ENCODE assay signal across 8 mouse cellular contexts in the genomic region with DNA sequence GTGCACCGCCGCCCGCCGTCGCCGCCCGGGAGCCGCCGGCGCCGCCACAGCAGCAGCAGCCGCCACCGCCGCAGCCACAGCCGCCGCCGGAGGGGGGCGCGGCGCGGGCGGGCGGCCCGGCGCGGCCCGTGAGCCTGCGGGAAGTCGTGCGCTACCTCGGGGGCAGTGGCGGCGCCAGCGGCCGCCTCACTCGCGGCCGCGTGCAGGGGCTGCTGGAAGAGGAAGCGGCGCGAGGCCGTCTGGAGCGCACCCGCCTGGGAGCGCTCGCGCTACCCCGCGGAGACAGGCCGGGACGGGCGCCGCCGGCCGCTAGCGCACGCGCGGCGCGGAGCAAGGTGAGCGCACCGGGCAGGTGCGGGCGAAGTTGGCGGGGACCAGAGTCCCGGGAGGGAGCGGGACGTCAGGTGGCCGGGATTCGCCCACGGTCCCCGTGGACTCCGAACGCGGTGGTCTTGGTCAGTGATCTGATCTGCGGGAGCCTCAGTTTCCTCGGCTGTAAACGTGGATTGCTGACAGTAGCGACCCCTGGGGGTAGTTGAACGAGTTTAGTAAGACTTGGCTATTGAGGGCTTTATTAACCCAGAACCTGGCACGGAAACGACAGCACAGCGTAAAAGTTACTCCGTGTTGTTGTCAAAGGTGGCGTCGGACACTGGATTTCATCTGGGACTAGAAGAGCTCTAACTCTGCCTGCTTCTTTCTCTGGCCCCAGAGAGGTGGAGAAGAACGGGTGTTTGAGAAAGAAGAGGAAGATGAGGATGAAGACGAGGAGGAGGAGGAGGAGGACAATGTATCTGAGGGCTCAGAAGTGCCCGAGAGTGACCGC. TPM values are rescaled to one million over a fixed set of nuclear protein-coding genes. Genes with fewer than 3 reads are reported as not detected.
DNase-seq lines count a peak whose midpoint lies in the region; ATAC-seq lines count a peak whose summit lies in the region.

No protein-coding gene starts in this region.

- H3K27me3 ChIP-seq in embryonic facial prominence, embryonic 12.5 days = peaks cover 15% of the 10 kb centered on the region; the same call in 1 of the 2 replicates

- no peaks in the 10 kb centered on the region for H3K9me3 ChIP-seq in embryonic facial prominence, embryonic 12.5 days

- H3K79me2 ChIP-seq in macrophage (ENCODE audit: inconsistent target) = peaks cover 16% of the 10 kb centered on the region; the same call in 1 of the 2 replicates

- peak; percentile 51 for ATAC-seq in activated CD4-positive, CD25-positive, alpha-beta regulatory T cell, adult 4 months
- ATAC-seq in embryonic facial prominence, embryonic 12.5 days (ENCODE audit: insufficient number of reproducible peaks, insufficient read depth, low FRiP score, low TSS enrichment) = 0 out of 2 replicates have a peak, but pooled peaks have one; percentile 23

- H3K4me3 ChIP-seq in embryonic facial prominence, embryonic 12.5 days = peak overlapping the region; percentile 81
- peak overlapping the region; percentile 30 for H3K4me3 ChIP-seq in macrophage (ENCODE audit: inconsistent target)

- H3K27ac ChIP-seq in embryonic facial prominence, embryonic 12.5 days = peak overlapping the region; percentile 93
- no peak overlapping the region for H3K27ac ChIP-seq in macrophage

- peak; percentile 56 to 61 for DNase-seq in adrenal gland, adult 18-20 months (ENCODE audit: low spot score in 2 of 2)
- no peak for DNase-seq in adrenal gland, postnatal 4 days (ENCODE audit: low spot score in 2 of 2)
- peak; percentile 57 to 68 for DNase-seq in heart, postnatal 10 days
- peak; percentile 75 to 81 for DNase-seq in kidney, postnatal 36 days
- peak; percentile 62 for DNase-seq in right cerebral cortex, postnatal 4 days

- H3K9ac ChIP-seq in embryonic facial prominence, embryonic 12.5 days = peak overlapping the region; percentile 82

- WGBS in embryonic facial prominence, embryonic 12.5 days = under 1% methylated on average over 81 of the region's 92 CpGs
- WGBS in macrophage (ENCODE audit: missing documents) = 7% methylated on average over 38 of the region's 92 CpGs

- H3K4me1 ChIP-seq in embryonic facial prominence, embryonic 12.5 days = peaks cover 37% of the 10 kb centered on the region

- peaks cover 33% of the 10 kb centered on the region for H3K36me3 ChIP-seq in embryonic facial prominence, embryonic 12.5 days
- no peaks in the 10 kb centered on the region; the same call in 1 of the 2 replicates for H3K36me3 ChIP-seq in macrophage (ENCODE audit: inconsistent target)

- peak overlapping the region; percentile 83 for H3K4me2 ChIP-seq in embryonic facial prominence, embryonic 12.5 days (replicated peaks)

- intact Hi-C loops in heart, postnatal 10 days (cut with DNase I) = loop anchor here (5.0 kb wide), 1 partner anchor 41 kb away; the partner anchor contains the start of genes Asf1b and Gm10644

RNA-seq across cellular contexts. Expression of gene Samd1, which starts 1.0 kb away (rescaled TPM):
- 10 to 100 TPM; 28.2 to 30.3 TPM for total RNA-seq in adrenal gland, adult 18-20 months (2021)
- 10 to 100 TPM; 57.6 to 63.1 TPM for total RNA-seq in adrenal gland, postnatal 4 days (2021)
- polyA plus RNA-seq in activated CD4-positive, CD25-positive, alpha-beta regulatory T cell, adult 4 months (2017; shearing (Covaris generic)) = 1 to 10 TPM; 5.5 to 5.9 TPM
- polyA plus RNA-seq in embryonic facial prominence, embryonic 12.5 days (2016; fragmentation: Nextera tagmentation; extraction: Ambion mirVana) = 11.6 and 14.1 TPM in 2 replicates
- total RNA-seq in heart, postnatal 10 days (2021) = 10 to 100 TPM; 30.6 to 39.0 TPM
- 100 to 1,000 TPM in 2 of 26 experiments, 10 to 100 TPM in 21, 1 to 10 TPM in 3; 6.4 to 119 (median 41.6) TPM for total RNA-seq in macrophage (2018; cell fraction: chromatin; rRNA removed)
- 10 to 100 TPM; 10.9 to 33.8 (median 25.4) TPM for total RNA-seq in macrophage (2018; cell fraction: cytosol; rRNA removed)
- 10 to 100 TPM; 12.1 to 87.1 (median 40.9) TPM for total RNA-seq in macrophage (2018; cell fraction: nucleus; rRNA removed)
- polyA plus RNA-seq in macrophage (2018) = 25.5 to 39.0 TPM (median 26.7 TPM) in 3 replicates

RNA-seq across cellular contexts. Expression of gene 1700067K01Rik, which starts 2.9 kb away (rescaled TPM):
- total RNA-seq in adrenal gland, adult 18-20 months (2021) = under 1 TPM; 0.54 to 0.96 TPM
- total RNA-seq in adrenal gland, postnatal 4 days (2021) = under 1 TPM; 0.62 to 0.76 TPM
- polyA plus RNA-seq in activated CD4-positive, CD25-positive, alpha-beta regulatory T cell, adult 4 months (2017; shearing (Covaris generic)) = under 1 TPM in 1 of 2 experiments, not detected in 1; 0.95 TPM
- 1.9 and 2.0 TPM in 2 replicates for polyA plus RNA-seq in embryonic facial prominence, embryonic 12.5 days (2016; fragmentation: Nextera tagmentation; extraction: Ambion mirVana)
- not detected for total RNA-seq in heart, postnatal 10 days (2021)
- total RNA-seq in macrophage (2018; cell fraction: chromatin; rRNA removed) = 1 to 10 TPM in 6 of 26 experiments, under 1 TPM in 2, not detected in 18; 0.68 to 3.9 (median 1.9) TPM
- under 1 TPM in 1 of 26 experiments, not detected in 25; 0.22 TPM for total RNA-seq in macrophage (2018; cell fraction: cytosol; rRNA removed)
- total RNA-seq in macrophage (2018; cell fraction: nucleus; rRNA removed) = 1 to 10 TPM in 8 of 26 experiments, under 1 TPM in 2, not detected in 16; 0.68 to 3.8 (median 1.3) TPM
- not detected in 3 replicates for polyA plus RNA-seq in macrophage (2018)

RNA-seq across cellular contexts. Expression of gene 2210011C24Rik, which starts 13.5 kb away (rescaled TPM):
- not detected for total RNA-seq in adrenal gland, adult 18-20 months (2021)
- total RNA-seq in adrenal gland, postnatal 4 days (2021) = 1 to 10 TPM in 1 of 2 experiments, under 1 TPM in 1; 0.31 to 1.5 TPM
- polyA plus RNA-seq in activated CD4-positive, CD25-positive, alpha-beta regulatory T cell, adult 4 months (2017; shearing (Covaris generic)) = 1 to 10 TPM in 1 of 2 experiments, under 1 TPM in 1; 0.83 to 1.1 TPM
- 0.28 TPM in 1 of 2 replicates, not detected in the other for polyA plus RNA-seq in embryonic facial prominence, embryonic 12.5 days (2016; fragmentation: Nextera tagmentation; extraction: Ambion mirVana)
- 1 to 10 TPM in 1 of 2 experiments, under 1 TPM in 1; 0.62 to 1.4 TPM for total RNA-seq in heart, postnatal 10 days (2021)
- 1 to 10 TPM in 18 of 26 experiments, under 1 TPM in 2, not detected in 6; 0.49 to 7.5 (median 2.0) TPM for total RNA-seq in macrophage (2018; cell fraction: chromatin; rRNA removed)
- 1 to 10 TPM; 1.4 to 9.1 (median 3.5) TPM for total RNA-seq in macrophage (2018; cell fraction: cytosol; rRNA removed)
- 1 to 10 TPM in 21 of 26 experiments, under 1 TPM in 3, not detected in 2; 0.72 to 10.0 (median 2.1) TPM for total RNA-seq in macrophage (2018; cell fraction: nucleus; rRNA removed)
- polyA plus RNA-seq in macrophage (2018) = 1.9 to 5.2 TPM (median 2.9 TPM) in 3 replicates

RNA-seq across cellular contexts. Expression of gene Palm3, which starts 22.8 kb away (rescaled TPM):
- total RNA-seq in adrenal gland, adult 18-20 months (2021) = under 1 TPM; 0.33 to 0.38 TPM
- 1 to 10 TPM; 1.1 to 6.0 TPM for total RNA-seq in adrenal gland, postnatal 4 days (2021)
- polyA plus RNA-seq in activated CD4-positive, CD25-positive, alpha-beta regulatory T cell, adult 4 months (2017; shearing (Covaris generic)) = 1 to 10 TPM; 1.1 to 2.4 TPM
- 9.0 and 9.4 TPM in 2 replicates for polyA plus RNA-seq in embryonic facial prominence, embryonic 12.5 days (2016; fragmentation: Nextera tagmentation; extraction: Ambion mirVana)
- total RNA-seq in heart, postnatal 10 days (2021) = under 1 TPM; 0.19 to 0.20 TPM
- total RNA-seq in macrophage (2018; cell fraction: chromatin; rRNA removed) = under 1 TPM in 1 of 26 experiments, not detected in 25; 0.35 TPM
- total RNA-seq in macrophage (2018; cell fraction: cytosol; rRNA removed) = under 1 TPM in 4 of 26 experiments, not detected in 22; 0.05 to 0.97 (median 0.46) TPM
- total RNA-seq in macrophage (2018; cell fraction: nucleus; rRNA removed) = not detected
- polyA plus RNA-seq in macrophage (2018) = 0.07 TPM in 1 of 3 replicates, not detected in the others

RNA-seq across cellular contexts. Expression of gene Prkaca, which starts 25.7 kb away (rescaled TPM):
- total RNA-seq in adrenal gland, adult 18-20 months (2021) = 100 to 1,000 TPM; 279 to 302 TPM
- total RNA-seq in adrenal gland, postnatal 4 days (2021) = 100 to 1,000 TPM; 225 to 237 TPM
- polyA plus RNA-seq in activated CD4-positive, CD25-positive, alpha-beta regulatory T cell, adult 4 months (2017; shearing (Covaris generic)) = 10 to 100 TPM; 18.9 to 22.0 TPM
- 191 and 206 TPM in 2 replicates for polyA plus RNA-seq in embryonic facial prominence, embryonic 12.5 days (2016; fragmentation: Nextera tagmentation; extraction: Ambion mirVana)
- total RNA-seq in heart, postnatal 10 days (2021) = 100 to 1,000 TPM; 398 to 429 TPM
- 10 to 100 TPM in 9 of 26 experiments, 1 to 10 TPM in 17; 2.1 to 17.5 (median 6.5) TPM for total RNA-seq in macrophage (2018; cell fraction: chromatin; rRNA removed)
- 10 to 100 TPM; 53.6 to 92.3 (median 75.5) TPM for total RNA-seq in macrophage (2018; cell fraction: cytosol; rRNA removed)
- 10 to 100 TPM; 11.1 to 45.7 (median 24.4) TPM for total RNA-seq in macrophage (2018; cell fraction: nucleus; rRNA removed)
- polyA plus RNA-seq in macrophage (2018) = 59.2 to 70.1 TPM (median 67.5 TPM) in 3 replicates

Comparison
In these comparisons a context has a peak if more than half of its experiments do, and no peak if none do; other contexts are left out.
1. DNase-seq: peak in adrenal gland, adult 18-20 months (2 of 2), heart, postnatal 10 days (2 of 2), kidney, postnatal 36 days (2 of 2) and right cerebral cortex, postnatal 4 days (single experiment); none in adrenal gland, postnatal 4 days (0 of 2).